Mouse (Mus musculus) bone marrow, adult 2 months (tissue): Measurements from ENCODE around the gene Top3a. TPM values are rescaled to one million over a fixed set of nuclear protein-coding genes. Genes with fewer than 3 reads are reported as not detected.

Experiments used
- H3K27ac ChIP-seq: fragments of 200-500 bp; 2 replicates; pipeline ENCODE4 v1.5.1; 2012; ENCODE audit warnings: low read depth, mild to moderate bottlenecking, control low read depth, inconsistent platforms, low read length; ENCODE audit not compliant: control insufficient read depth, poor library complexity, insufficient read depth
- H3K4me1 ChIP-seq: fragments of 200-500 bp; 2 replicates; pipeline ENCODE4 v1.6.1; 2011; ENCODE audit warnings: low read length; ENCODE audit not compliant: control insufficient read depth, insufficient read depth
- H3K4me3 ChIP-seq: fragments of 200-500 bp; replicated peaks from 2 replicates; pipeline ENCODE3; 2011; ENCODE audit warnings: mild to moderate bottlenecking, low read depth, low read length, control low read depth; ENCODE audit not compliant: control insufficient read depth
- CTCF ChIP-seq: fragments of 200-500 bp; IDR thresholded peaks from 2 replicates; pipeline ENCODE4 v1.5.1; 2011; ENCODE audit warnings: low read length, control low read depth; ENCODE audit not compliant: control insufficient read depth, insufficient read depth
- POLR2A ChIP-seq: fragments of 200-500 bp; IDR thresholded peaks from 2 replicates; pipeline ENCODE4 v1.6.1; 2011; ENCODE audit warnings: low read depth, mild to moderate bottlenecking, control low read depth, low read length, borderline replicate concordance; ENCODE audit not compliant: control insufficient read depth
- WGBS: fragments of 180-500 bp; shearing (Covaris S2); methylation state at CpG from one replicate; pipeline ENCODE4 v1.1.7; 2018; 5-methylcytosine and 5-hydroxymethylcytosine counted together
- polyA plus RNA-seq: library from polyadenylated mRNA; stranded (reverse); fragments of >200 nt; gene quantifications from 2 replicates; pipeline ENCODE4 v1.2.4, GENCODE M21; 2011; ENCODE audit warnings: low replicate concordance; ENCODE audit not compliant: missing spikeins, insufficient read depth, insufficient read length

Gene Top3a
- polyA plus RNA-seq, 1 experiment = 8.1 TPM

DNA sequence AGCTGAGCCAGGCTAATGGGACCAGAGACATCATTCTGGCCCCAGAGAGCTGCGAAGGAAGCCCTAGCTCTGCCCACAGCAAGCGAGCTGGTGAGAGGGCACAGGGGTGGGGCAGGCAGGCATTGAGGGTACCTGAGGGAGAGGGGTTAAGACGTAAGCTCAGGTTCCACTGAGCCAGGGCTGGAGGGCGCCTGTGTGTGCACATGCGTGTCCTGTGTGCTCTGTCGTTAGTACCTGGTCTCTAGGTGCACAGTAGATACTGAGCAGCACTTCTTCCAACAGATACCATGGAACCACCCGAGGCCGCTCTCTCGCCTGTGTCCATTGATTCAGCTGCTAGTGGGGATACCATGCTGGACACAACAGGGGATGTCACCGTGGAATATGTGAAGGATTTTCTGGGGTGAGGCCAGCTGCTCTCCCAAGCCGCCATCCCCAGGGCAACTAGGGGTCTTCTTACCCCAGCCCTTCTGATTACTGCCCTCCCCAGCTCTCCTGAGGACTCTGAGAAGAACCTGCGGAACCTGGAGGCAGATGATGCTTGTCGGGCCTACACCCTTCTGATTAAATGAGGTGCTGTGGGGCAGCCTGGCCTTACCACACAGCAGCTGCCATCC, 64.4 kb downstream of the Top3a start:
- WGBS = 91% methylated on average over 13 of the region's 13 CpGs
- no peak overlapping the region for H3K27ac ChIP-seq
- TF ChIP-seq CTCF (no peak), POLR2A (no peak)
- H3K4me3 ChIP-seq = no peak overlapping the region
- H3K4me1 ChIP-seq = no peaks in the 10 kb centered on the region

DNA sequence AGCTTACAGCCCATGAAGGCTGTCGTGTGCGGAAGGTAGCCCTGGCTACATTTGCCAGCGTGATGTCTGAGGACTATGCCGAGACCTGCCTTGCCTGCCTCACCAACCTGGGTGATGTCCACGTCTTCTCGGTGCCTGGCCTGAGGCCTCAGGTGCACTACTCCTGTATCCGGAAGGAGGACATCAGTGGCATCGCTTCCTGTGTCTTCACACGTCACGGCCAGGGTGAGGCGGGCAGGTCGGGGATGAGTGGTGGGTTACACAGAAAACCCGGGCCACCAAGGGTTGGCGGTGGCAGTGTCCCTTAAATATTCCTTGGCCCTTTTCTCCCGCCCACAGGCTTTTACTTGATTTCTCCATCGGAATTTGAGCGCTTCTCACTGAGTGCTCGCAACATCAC, 65.1 kb downstream of the Top3a start:
- WGBS = 88% methylated on average over 18 of the region's 18 CpGs
- H3K4me3 ChIP-seq = no peak overlapping the region
- H3K4me1 ChIP-seq = no peaks in the 10 kb centered on the region
- no peak overlapping the region for H3K27ac ChIP-seq
- TF ChIP-seq CTCF = no peak
- no peak for TF ChIP-seq POLR2A

DNA sequence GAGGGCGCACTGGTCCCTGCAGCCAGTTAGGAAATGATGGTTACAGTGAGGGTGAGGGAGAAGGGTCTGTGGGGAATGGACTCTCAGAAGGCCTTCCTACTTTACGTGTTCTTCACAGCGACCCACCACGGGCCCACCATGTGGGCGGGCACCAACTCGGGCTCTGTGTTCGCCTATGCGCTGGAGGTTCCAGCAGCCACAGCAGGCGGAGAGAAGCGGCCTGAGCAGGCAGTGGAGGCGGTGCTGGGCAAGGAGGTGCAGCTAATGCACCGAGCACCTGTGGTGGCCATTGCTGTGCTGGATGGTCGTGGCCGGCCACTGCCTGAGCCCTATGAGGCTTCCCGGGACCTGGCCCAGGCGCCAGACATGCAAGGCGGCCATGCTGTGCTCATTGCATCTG, 65.9 kb downstream of the Top3a start:
- no peak overlapping the region for H3K4me3 ChIP-seq
- 86% methylated on average over 17 of the region's 17 CpGs for WGBS
- H3K4me1 ChIP-seq = no peaks in the 10 kb centered on the region
- TF ChIP-seq POLR2A (no peak), CTCF (no peak)
- H3K27ac ChIP-seq = no peak overlapping the region

DNA sequence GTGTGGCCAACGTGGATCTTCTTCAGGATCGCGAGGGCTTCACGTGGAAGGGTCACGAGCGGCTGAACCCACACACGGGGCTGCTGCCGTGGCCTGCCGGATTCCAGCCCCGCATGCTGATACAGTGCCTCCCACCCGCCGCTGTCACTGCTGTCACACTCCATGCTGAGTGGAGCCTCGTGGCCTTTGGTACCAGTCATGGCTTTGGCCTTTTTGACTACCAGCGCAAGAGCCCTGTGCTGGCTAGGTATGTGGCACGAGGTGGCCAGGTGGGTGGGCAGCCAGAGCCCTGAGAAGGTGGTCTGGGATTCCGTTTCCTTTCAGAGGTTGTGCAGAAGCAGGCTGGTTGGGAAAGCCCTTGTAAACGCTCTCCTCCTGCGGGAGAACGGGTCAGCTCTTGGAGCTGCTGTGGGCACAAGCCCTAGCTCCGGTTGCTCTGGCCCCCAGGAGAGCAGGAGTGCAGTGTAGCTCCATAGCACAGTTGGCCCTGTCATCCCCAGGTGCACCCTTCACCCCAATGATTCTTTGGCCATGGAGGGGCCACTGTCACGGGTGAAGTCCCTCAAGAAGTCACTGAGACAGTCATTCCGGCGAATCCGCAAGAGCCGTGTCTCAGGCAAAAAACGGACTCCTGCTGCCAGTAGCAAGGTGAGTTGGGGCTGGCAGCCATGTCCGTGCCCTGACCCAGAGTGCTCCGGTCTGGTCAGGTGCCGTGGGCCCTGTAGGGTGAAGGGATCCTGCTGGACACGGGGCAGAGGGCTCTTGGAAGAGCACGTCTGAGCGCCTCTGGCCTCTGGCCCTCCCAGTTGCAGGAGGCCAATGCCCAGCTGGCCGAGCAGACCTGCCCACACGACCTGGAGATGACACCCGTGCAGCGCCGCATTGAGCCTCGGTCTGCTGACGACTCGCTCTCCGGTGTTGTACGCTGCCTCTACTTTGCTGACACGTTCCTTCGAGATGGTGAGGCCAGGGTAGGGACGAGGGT, 67.4 kb downstream of the Top3a start:
- no peak for TF ChIP-seq CTCF
- no peak for TF ChIP-seq POLR2A
- H3K27ac ChIP-seq = no peak overlapping the region
- no peaks in the 10 kb centered on the region for H3K4me1 ChIP-seq
- no peak overlapping the region for H3K4me3 ChIP-seq
- 93% methylated on average over 45 of the region's 45 CpGs for WGBS

DNA sequence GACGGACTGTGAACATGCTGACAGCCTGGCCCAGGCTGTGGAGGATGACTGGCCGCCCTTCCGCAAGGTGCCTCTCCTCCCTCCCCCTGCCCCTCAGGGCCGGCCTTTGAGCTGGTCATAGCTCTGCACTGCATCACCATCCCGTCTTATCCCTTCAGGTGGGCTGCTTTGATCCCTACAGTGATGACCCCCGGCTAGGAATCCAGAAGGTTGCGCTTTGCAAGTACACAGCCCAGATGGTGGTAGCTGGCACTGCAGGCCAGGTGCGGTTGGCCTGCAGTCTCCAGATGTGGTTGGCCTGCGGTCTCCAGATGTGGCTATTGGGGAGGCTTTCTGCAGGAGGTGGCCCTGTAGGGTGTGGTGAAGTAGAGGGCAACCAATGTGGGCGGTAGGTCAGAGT, 68.5 kb downstream of the Top3a start:
- H3K4me3 ChIP-seq = no peak overlapping the region
- H3K4me1 ChIP-seq = no peaks in the 10 kb centered on the region
- H3K27ac ChIP-seq = no peak overlapping the region
- no peak for TF ChIP-seq CTCF
- no peak for TF ChIP-seq POLR2A
- 89% methylated on average over 10 of the region's 10 CpGs for WGBS

DNA sequence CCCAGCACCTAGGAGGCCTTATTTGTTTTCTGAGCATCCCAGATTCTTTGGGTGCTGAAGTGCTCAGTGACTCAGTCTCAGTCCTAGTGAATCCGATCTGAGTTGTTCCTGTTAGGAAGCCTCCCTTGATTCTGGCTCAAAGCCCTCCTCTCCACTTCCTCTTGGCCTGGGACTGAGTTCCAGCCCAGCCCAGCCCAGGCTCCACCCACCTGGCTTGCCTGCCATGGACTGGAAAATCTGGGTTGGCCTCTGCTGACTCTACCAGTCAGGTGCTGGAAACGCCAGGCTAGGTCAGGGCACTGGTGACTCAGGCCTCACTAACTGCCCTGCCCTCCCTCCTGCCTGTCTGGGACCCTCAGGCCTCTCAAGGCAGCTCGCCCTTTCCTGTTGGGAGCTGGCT, 69.5 kb downstream of the Top3a start:
- 71% methylated on average over 3 of the region's 3 CpGs for WGBS
- H3K4me1 ChIP-seq = no peaks in the 10 kb centered on the region; the same call in 1 of the 2 replicates
- TF ChIP-seq POLR2A (no peak), CTCF (no peak)
- H3K27ac ChIP-seq = no peak overlapping the region
- H3K4me3 ChIP-seq = no peak overlapping the region

DNA sequence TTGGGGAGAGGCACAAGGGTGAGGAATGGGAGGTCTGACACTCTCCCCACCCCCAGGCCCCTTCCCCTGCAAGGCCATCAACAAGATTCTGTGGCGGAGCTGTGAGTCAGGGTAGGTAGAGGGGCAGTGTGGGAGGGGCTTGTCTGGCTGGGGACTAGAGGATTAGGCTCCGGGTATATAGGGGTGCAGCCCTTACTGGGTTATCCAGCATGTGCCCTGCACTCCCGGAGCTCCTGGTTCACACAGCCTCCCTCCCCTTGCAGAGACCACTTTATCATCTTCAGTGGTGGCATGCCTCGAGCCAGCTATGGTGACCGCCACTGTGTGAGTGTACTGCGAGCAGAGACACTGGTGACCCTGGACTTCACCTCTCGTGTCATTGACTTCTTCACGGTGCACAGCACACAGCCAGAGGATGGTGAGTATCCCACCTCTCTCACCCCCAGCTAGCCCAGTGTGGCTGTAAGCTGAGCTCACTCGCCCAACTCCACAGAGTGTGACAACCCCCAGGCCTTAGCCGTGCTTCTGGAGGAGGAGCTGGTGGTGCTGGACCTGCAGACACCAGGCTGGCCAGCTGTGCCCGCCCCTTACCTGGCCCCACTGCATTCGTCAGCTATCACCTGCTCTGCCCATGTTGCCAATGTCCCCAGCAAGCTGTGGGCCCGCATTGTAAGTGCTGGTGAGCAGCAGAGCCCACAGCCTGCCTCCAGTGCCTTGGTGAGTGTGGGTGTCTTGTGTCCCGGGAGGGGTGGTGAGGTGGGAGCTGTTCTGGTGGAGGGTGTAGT, 70.3 kb downstream of the Top3a start:
- TF ChIP-seq CTCF = no peak
- TF ChIP-seq POLR2A = no peak
- Histone ChIP-seq H3K4me3 (no peak overlapping the region), H3K27ac (no peak overlapping the region), H3K4me1 (no peaks in the 10 kb centered on the region; the same call in 1 of the 2 replicates)
- 91% methylated on average over 14 of the region's 14 CpGs for WGBS

DNA sequence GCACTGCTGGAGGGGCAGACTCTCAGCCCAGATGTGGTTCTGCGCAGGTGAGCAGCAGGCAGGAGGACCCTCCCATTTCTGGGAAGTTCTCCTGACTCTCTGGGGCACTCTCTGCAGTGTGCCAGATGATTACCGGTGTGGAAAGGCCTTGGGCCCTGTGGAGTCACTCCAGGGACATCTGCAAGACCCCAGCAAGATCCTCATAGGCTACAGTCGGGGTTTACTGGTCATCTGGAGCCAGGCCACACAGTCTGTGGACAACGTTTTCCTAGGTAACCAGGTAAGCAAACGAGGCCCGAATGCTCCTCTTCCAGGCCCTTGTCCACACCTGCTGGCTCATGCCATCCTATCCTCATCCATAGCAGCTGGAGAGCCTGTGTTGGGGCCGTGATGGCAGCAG, 71.1 kb downstream of the Top3a start:
- Histone ChIP-seq H3K4me1 (no peaks in the 10 kb centered on the region; the same call in 1 of the 2 replicates), H3K27ac (no peak overlapping the region), H3K4me3 (no peak overlapping the region)
- no peak for TF ChIP-seq CTCF
- 90% methylated on average over 7 of the region's 7 CpGs for WGBS
